Mouse (Mus musculus) MEL (cell line): ENCODE results near the gene Tgfbr3. TPM values are rescaled to one million over a fixed set of nuclear protein-coding genes. Genes with fewer than 3 reads are reported as not detected.

Source experiments
- DNase-seq: peaks from one replicate; pipeline ENCODE4 v3.0.0; 2011; ENCODE audit warnings: low read depth, low spot score
- H3K27ac ChIP-seq: 2 replicates; pipeline ENCODE4 v1.5.1; 2012; ENCODE audit warnings: low read depth, mild to moderate bottlenecking, control low read depth, low read length, moderate library complexity; ENCODE audit not compliant: control insufficient read depth
- H3K27me3 ChIP-seq, 2 experiments: fragments of 150-350 bp in 1 of 2; sonication (generic) in 1 of 2; 2 replicates each; pipeline ENCODE4 v1.6.1; 2012; ENCODE audit warnings: low read length in 2 of 2, mild to moderate bottlenecking in 2 of 2, improper control_type of control experiment in 1 of 2, moderate library complexity in 1 of 2; ENCODE audit not compliant: insufficient read depth in 2 of 2, control insufficient read depth in 1 of 2
- H3K36me3 ChIP-seq, 2 experiments: 2 replicates each; pipeline ENCODE4 v1.6.1; 2012 to 2014; ENCODE audit warnings: low read length in 2 of 2, improper control_type of control experiment in 1 of 2, inconsistent platforms in 1 of 2, mild to moderate bottlenecking in 1 of 2; ENCODE audit not compliant: insufficient read depth in 2 of 2, control insufficient read depth in 1 of 2
- H3K4me1 ChIP-seq, 2 experiments: fragments of 150-350 bp in 1 of 2; sonication (generic) in 1 of 2; 2 replicates each; pipeline ENCODE4 v1.6.1; 2012; ENCODE audit warnings: low read length in 2 of 2, improper control_type of control experiment in 1 of 2, mild to moderate bottlenecking in 1 of 2; ENCODE audit not compliant: insufficient read depth in 2 of 2, control insufficient read depth in 1 of 2
- H3K4me3 ChIP-seq, 2 experiments: fragments of 150-350 bp in 1 of 2; sonication (generic) in 1 of 2; 2 replicates each; pipeline ENCODE4 v1.5.1; 2012; ENCODE audit warnings: low read depth in 2 of 2, low read length in 2 of 2, mild to moderate bottlenecking in 2 of 2, moderate library complexity in 2 of 2, control low read depth in 1 of 2, improper control_type of control experiment in 1 of 2; ENCODE audit not compliant: control insufficient read depth in 1 of 2, insufficient read depth in 1 of 2
- H3K79me2 ChIP-seq: 2 replicates; pipeline ENCODE4 v1.6.1; 2012; ENCODE audit warnings: mild to moderate bottlenecking, low read length, moderate library complexity; ENCODE audit not compliant: control insufficient read depth, poor library complexity, insufficient read depth
- H3K9ac ChIP-seq: 2 replicates; pipeline ENCODE4 v1.6.1; 2012; ENCODE audit warnings: low read depth, mild to moderate bottlenecking, control low read depth, low read length, moderate library complexity; ENCODE audit not compliant: control insufficient read depth, poor library complexity, severe bottlenecking
- H3K9me3 ChIP-seq: fragments of 150-350 bp; sonication (generic); replicated peaks from 2 replicates; pipeline ENCODE4 v1.6.1; 2012; ENCODE audit warnings: mild to moderate bottlenecking, low read length, improper control_type of control experiment, moderate library complexity; ENCODE audit not compliant: insufficient read depth
- CHD2 ChIP-seq: IDR thresholded peaks from 2 replicates; pipeline ENCODE4 v1.6.1; 2011; ENCODE audit warnings: low read length, improper control_type of control experiment
- CTCF ChIP-seq, 3 experiments: IDR thresholded peaks in 2 of 3; conservative IDR thresholded peaks in 1 of 3; 2 replicates each; pipeline ENCODE4 v1.5.1; 2011 to 2012; ENCODE audit warnings: low read length in 3 of 3, low read depth in 2 of 3, mild to moderate bottlenecking in 2 of 3, improper control_type of control experiment in 1 of 3, inconsistent platforms in 1 of 3, mixed read lengths in 1 of 3, moderate library complexity in 1 of 3; ENCODE audit not compliant: control insufficient read depth in 1 of 3, insufficient read depth in 1 of 3, poor library complexity in 1 of 3, severe bottlenecking in 1 of 3
- ETS1 ChIP-seq: IDR thresholded peaks from 2 replicates; pipeline ENCODE4 v1.6.1; 2012; ENCODE audit warnings: low read depth, mild to moderate bottlenecking, inconsistent platforms, low read length, improper control_type of control experiment, moderate library complexity
- GABPA ChIP-seq: IDR thresholded peaks from 2 replicates; pipeline ENCODE4 v1.6.1; 2012; ENCODE audit warnings: low read depth, mild to moderate bottlenecking, inconsistent platforms, low read length, improper control_type of control experiment, moderate library complexity
- GATA1 ChIP-seq: IDR thresholded peaks from 2 replicates; pipeline ENCODE4 v1.6.1; 2011; ENCODE audit warnings: low read depth, low read length, improper control_type of control experiment
- MAFK ChIP-seq: IDR thresholded peaks from 2 replicates; pipeline ENCODE4 v1.6.1; 2011; ENCODE audit warnings: low read depth, mild to moderate bottlenecking, low read length, improper control_type of control experiment, borderline replicate concordance
- MAX ChIP-seq: IDR thresholded peaks from 2 replicates; pipeline ENCODE4 v1.6.1; 2011; ENCODE audit warnings: low read length, improper control_type of control experiment
- NRF1 ChIP-seq: IDR thresholded peaks from 2 replicates; pipeline ENCODE4 v1.6.1; 2014; ENCODE audit warnings: low read depth, mild to moderate bottlenecking, inconsistent platforms, low read length, improper control_type of control experiment, moderate library complexity; ENCODE audit not compliant: poor library complexity, insufficient read depth, severe bottlenecking
- POLR2A ChIP-seq, 2 experiments: IDR thresholded peaks; 2 replicates each; pipeline ENCODE4 v1.6.1; 2011 to 2012; ENCODE audit warnings: low read length in 2 of 2, mild to moderate bottlenecking in 2 of 2, control low read depth in 1 of 2, improper control_type of control experiment in 1 of 2, low read depth in 1 of 2, moderate library complexity in 1 of 2; ENCODE audit not compliant: control insufficient read depth in 1 of 2, insufficient read depth in 1 of 2, poor library complexity in 1 of 2
- POLR2AphosphoS2 ChIP-seq: IDR thresholded peaks from 2 replicates; pipeline ENCODE4 v1.6.1; 2011; ENCODE audit warnings: low read length, improper control_type of control experiment
- RCOR1 ChIP-seq: IDR thresholded peaks from 2 replicates; pipeline ENCODE4 v1.6.1; 2012; ENCODE audit warnings: low read depth, mild to moderate bottlenecking, inconsistent platforms, low read length, improper control_type of control experiment
- SIN3A ChIP-seq: IDR thresholded peaks from 2 replicates; pipeline ENCODE4 v1.6.1; 2012; ENCODE audit warnings: low read length, improper control_type of control experiment, inconsistent platforms
- SMC3 ChIP-seq: IDR thresholded peaks from 2 replicates; pipeline ENCODE4 v1.6.1; 2011; ENCODE audit warnings: low read depth, low read length, improper control_type of control experiment
- TBP ChIP-seq: IDR thresholded peaks from 2 replicates; pipeline ENCODE4 v1.8.0; 2011; ENCODE audit warnings: low read depth, low read length, improper control_type of control experiment
- TCF12 ChIP-seq: IDR thresholded peaks from 2 replicates; pipeline ENCODE4 v1.6.1; 2014; ENCODE audit warnings: low read depth, mild to moderate bottlenecking, inconsistent platforms, low read length, improper control_type of control experiment, moderate library complexity
- USF2 ChIP-seq, 2 experiments: IDR thresholded peaks; 2 replicates each; pipeline ENCODE4 v1.6.1; 2011 to 2012; ENCODE audit warnings: improper control_type of control experiment in 2 of 2, low read length in 2 of 2, borderline replicate concordance in 1 of 2, inconsistent platforms in 1 of 2, low read depth in 1 of 2, mild to moderate bottlenecking in 1 of 2; ENCODE audit not compliant: insufficient read depth in 1 of 2
- ZC3H11A ChIP-seq: IDR thresholded peaks from 2 replicates; pipeline ENCODE4 v1.6.1; 2012; ENCODE audit warnings: low read depth, mild to moderate bottlenecking, inconsistent platforms, low read length, improper control_type of control experiment
- ZNF384 ChIP-seq: IDR thresholded peaks from 2 replicates; pipeline ENCODE4 v1.6.1; 2012; ENCODE audit warnings: low read depth, mild to moderate bottlenecking, inconsistent platforms, low read length, improper control_type of control experiment
- polyA plus RNA-seq, 2 experiments: library from polyadenylated mRNA; stranded (reverse) in 1 of 2; unstranded in 1 of 2; fragments of >175 nt in 1 of 2; fragments of >200 nt in 1 of 2; gene quantifications; 2 replicates each; pipeline versions ENCODE4 v1.2.1 to v1.2.4; 2012; ENCODE audit warnings: low replicate concordance in 2 of 2, low read depth in 1 of 2; ENCODE audit not compliant: insufficient read length in 2 of 2, insufficient read depth in 1 of 2, missing spikeins in 1 of 2
- total RNA-seq: library from RNA; depleted of rRNA; stranded (reverse); fragments of 300-350 nt; gene quantifications from 2 replicates; pipeline ENCODE4 v1.2.3, GENCODE M21; 2012

Tgfbr3 gene
- total and polyA plus RNA-seq, 3 experiments, result 3.0 to 5.9 TPM; not detected in 1

DNA sequence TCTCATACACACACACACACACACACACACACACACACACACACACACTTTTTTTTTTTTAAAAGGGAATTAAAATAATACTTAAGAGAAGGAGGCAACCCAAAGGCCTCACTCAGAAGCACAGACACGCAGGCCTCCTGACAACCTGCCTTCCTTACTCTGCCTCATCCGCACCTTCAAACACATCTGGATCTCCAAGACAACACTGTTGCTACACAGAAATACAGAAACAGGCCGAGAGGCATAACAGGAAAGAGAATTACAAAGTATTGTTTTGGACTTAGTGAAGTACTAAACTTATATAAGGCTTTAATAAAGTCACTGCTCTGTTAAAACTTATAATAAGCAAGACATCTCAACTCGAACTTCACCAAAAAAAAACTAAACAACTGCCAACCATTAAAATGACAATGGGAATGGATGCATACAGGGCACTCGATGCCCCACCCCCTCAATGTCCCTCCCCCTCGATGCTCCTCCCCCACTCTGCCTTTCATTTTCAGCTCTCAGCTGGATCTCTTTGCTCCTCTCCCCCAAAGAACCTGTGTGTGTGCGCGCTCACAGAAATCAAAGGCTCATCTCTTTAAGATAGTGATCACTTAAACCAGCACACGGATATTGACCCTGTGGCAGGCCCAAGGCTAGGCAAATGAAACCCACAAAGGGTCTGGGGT lies 87.8 kb downstream of the Tgfbr3 start:
- H3K9me3 ChIP-seq, result no peaks in the 10 kb centered on the region
- H3K4me3 ChIP-seq, result no peak overlapping the region
- H3K27ac ChIP-seq, result no peak overlapping the region
- no peaks in the 10 kb centered on the region for H3K79me2 ChIP-seq
- H3K4me1 ChIP-seq, result no peaks in the 10 kb centered on the region
- H3K36me3 ChIP-seq, result no peaks in the 10 kb centered on the region
- H3K9ac ChIP-seq, result no peak overlapping the region
- no peaks in the 10 kb centered on the region for H3K27me3 ChIP-seq
- DNase-seq, result no peak
- TF ChIP-seq ETS1, result no peak
- TF ChIP-seq ZC3H11A, result no peak
- TF ChIP-seq POLR2A (IDR thresholded peaks at IDR 0.05; ENCODE audit: control insufficient read depth in 1 of 2, insufficient read depth in 1 of 2, low read depth in 1 of 2, low read length in 2 of 2, poor library complexity in 1 of 2), result no peak
- no peak for TF ChIP-seq GABPA
- no peak for TF ChIP-seq ZNF384
- TF ChIP-seq SIN3A, result no peak
- no peak for TF ChIP-seq POLR2AphosphoS2
- no peak for TF ChIP-seq MAX
- TF ChIP-seq USF2 (IDR thresholded peaks at IDR 0.05; ENCODE audit: borderline replicate concordance in 1 of 2, insufficient read depth in 1 of 2, low read depth in 1 of 2, low read length in 2 of 2), result no peak
- no peak for TF ChIP-seq CHD2
- TF ChIP-seq GATA1, result no peak
- no peak for TF ChIP-seq MAFK
- TF ChIP-seq, all 39 proteins: peak for 0

DNA sequence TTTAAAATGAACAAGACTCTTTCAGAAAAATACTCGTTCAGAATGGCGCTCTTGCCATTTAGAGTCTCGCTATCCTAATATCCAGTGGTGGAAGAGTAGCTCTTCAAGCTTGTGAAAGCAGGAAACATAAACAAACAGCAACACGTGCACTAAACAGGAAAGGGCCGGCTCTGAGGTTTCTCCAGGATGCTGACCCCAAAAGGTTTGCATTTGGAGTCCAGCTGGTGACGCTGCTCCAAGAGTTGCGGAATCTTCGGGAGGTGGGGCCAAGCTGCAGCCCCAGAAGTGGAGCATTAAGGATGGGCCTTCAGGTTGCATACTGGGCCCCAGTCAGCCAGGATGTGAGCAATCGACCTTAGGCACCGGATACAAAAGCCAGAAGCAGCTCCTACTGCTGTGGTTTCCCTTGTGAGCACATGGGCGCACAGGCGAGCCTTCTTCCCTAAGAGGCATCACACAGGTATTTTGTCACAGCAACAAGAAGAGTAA lies 88.5 kb downstream of the Tgfbr3 start:
- Histone ChIP-seq H3K27me3 (no peaks in the 10 kb centered on the region), H3K9ac (no peak overlapping the region), H3K9me3 (no peaks in the 10 kb centered on the region), H3K4me1 (no peaks in the 10 kb centered on the region), H3K36me3 (no peaks in the 10 kb centered on the region), H3K27ac (no peak overlapping the region), H3K4me3 (no peak overlapping the region), H3K79me2 (no peaks in the 10 kb centered on the region)
- DNase-seq, result no peak
- no peak for TF ChIP-seq RCOR1
- no peak for TF ChIP-seq SMC3
- TF ChIP-seq CTCF (IDR thresholded peaks at IDR 0.05 in 2 of 3, conservative IDR thresholded peaks at IDR 0.05 in 1 of 3; ENCODE audit: control insufficient read depth in 1 of 3, insufficient read depth in 1 of 3, low read depth in 2 of 3, low read length in 3 of 3, poor library complexity in 1 of 3, severe bottlenecking in 1 of 3), result no peak
- no peak for TF ChIP-seq TCF12
- TF ChIP-seq TBP, result no peak
- no peak for TF ChIP-seq POLR2A (IDR thresholded peaks at IDR 0.05; ENCODE audit: control insufficient read depth in 1 of 2, insufficient read depth in 1 of 2, low read depth in 1 of 2, low read length in 2 of 2, poor library complexity in 1 of 2)
- TF ChIP-seq ETS1, result no peak
- no peak for TF ChIP-seq NRF1
